Mouse (Mus musculus) CH12.LX (cell line): ENCODE results near the gene Zfp618. TPM values are rescaled to one million over a fixed set of nuclear protein-coding genes. Genes with fewer than 3 reads are reported as not detected.

ENCODE experiments used
- DNase-seq: peaks from one replicate; pipeline ENCODE4 v3.0.0-alpha.2; 2013; ENCODE audit errors: extremely low read depth
- H3K27ac ChIP-seq: 2 replicates; pipeline ENCODE4 v1.5.1; 2012; ENCODE audit warnings: low read depth, mild to moderate bottlenecking, control low read depth, moderate library complexity; ENCODE audit not compliant: insufficient read depth
- H3K27me3 ChIP-seq: replicated peaks from 2 replicates; pipeline ENCODE3; 2012; ENCODE audit warnings: inconsistent platforms
- H3K36me3 ChIP-seq, 2 experiments: replicated peaks in 1 of 2; 2 replicates each; pipeline versions ENCODE3 to v1.6.1; 2012; ENCODE audit warnings: inconsistent platforms in 1 of 2, low read length in 1 of 2, mild to moderate bottlenecking in 1 of 2, mixed read lengths in 1 of 2, moderate library complexity in 1 of 2; ENCODE audit not compliant: control insufficient read depth in 1 of 2, insufficient read depth in 1 of 2
- H3K4me1 ChIP-seq, 2 experiments: 2 replicates each; pipeline ENCODE4 v1.6.1; 2012; ENCODE audit warnings: inconsistent platforms in 1 of 2, moderate library complexity in 1 of 2; ENCODE audit not compliant: insufficient read depth in 2 of 2, control insufficient read depth in 1 of 2
- H3K4me2 ChIP-seq: 2 replicates; pipeline ENCODE4 v1.6.1; 2012; ENCODE audit warnings: low read depth, mild to moderate bottlenecking, control low read depth; ENCODE audit not compliant: poor library complexity, insufficient read depth, severe bottlenecking
- H3K4me3 ChIP-seq, 3 experiments: fragments of 150-350 bp in 1 of 3; sonication (generic) in 1 of 3; replicated peaks in 1 of 3; 2 replicates each; pipeline versions ENCODE3 to v1.5.1; 2011 to 2012; ENCODE audit warnings: low read depth in 2 of 3, low read length in 2 of 3, mild to moderate bottlenecking in 2 of 3, moderate library complexity in 2 of 3, control low read depth in 1 of 3, improper control_type of control experiment in 1 of 3, inconsistent platforms in 1 of 3, mixed read lengths in 1 of 3; ENCODE audit not compliant: poor library complexity in 1 of 3
- H3K79me2 ChIP-seq: replicated peaks from 2 replicates; pipeline ENCODE4 v1.6.1; 2012; ENCODE audit warnings: mild to moderate bottlenecking, moderate library complexity; ENCODE audit not compliant: control insufficient read depth, poor library complexity, insufficient read depth, severe bottlenecking; ENCODE audit errors: extremely low read depth
- H3K9ac ChIP-seq: 2 replicates; pipeline ENCODE4 v1.6.1; 2012; ENCODE audit warnings: low read depth, mild to moderate bottlenecking, control low read depth, moderate library complexity; ENCODE audit not compliant: insufficient read depth
- H3K9me3 ChIP-seq: replicated peaks from 2 replicates; pipeline ENCODE3; 2012; ENCODE audit warnings: low read length, inconsistent platforms, mixed read lengths
- CHD1 ChIP-seq: IDR thresholded peaks from 2 replicates; pipeline ENCODE4 v1.6.1; 2012; ENCODE audit warnings: low read depth, low read length, improper control_type of control experiment, inconsistent platforms
- CHD2 ChIP-seq: IDR thresholded peaks from 2 replicates; pipeline ENCODE4 v1.6.1; 2011; ENCODE audit warnings: low read length, improper control_type of control experiment
- ELF1 ChIP-seq: IDR thresholded peaks from 2 replicates; pipeline ENCODE4 v1.6.1; 2014; ENCODE audit warnings: low read depth, mild to moderate bottlenecking, inconsistent platforms, low read length, improper control_type of control experiment
- EP300 ChIP-seq: IDR thresholded peaks from 2 replicates; pipeline ENCODE4 v1.6.1; 2011; ENCODE audit warnings: low read length, improper control_type of control experiment
- ETS1 ChIP-seq: conservative IDR thresholded peaks from 2 replicates; pipeline ENCODE4 v1.6.1; 2012; ENCODE audit warnings: low read depth, mild to moderate bottlenecking, inconsistent platforms, low read length, improper control_type of control experiment, moderate library complexity
- GABPA ChIP-seq: IDR thresholded peaks from 2 replicates; pipeline ENCODE4 v1.6.1; 2012; ENCODE audit warnings: low read depth, low read length, improper control_type of control experiment, inconsistent platforms; ENCODE audit not compliant: insufficient replicate concordance
- HCFC1 ChIP-seq: IDR thresholded peaks from 2 replicates; pipeline ENCODE4 v1.6.1; 2012; ENCODE audit warnings: low read depth, mild to moderate bottlenecking, inconsistent platforms, low read length, improper control_type of control experiment
- IRF4 ChIP-seq: IDR thresholded peaks from 2 replicates; pipeline ENCODE4 v1.6.1; 2014; ENCODE audit warnings: low read depth, mild to moderate bottlenecking, inconsistent platforms, low read length, improper control_type of control experiment
- JUN ChIP-seq: IDR thresholded peaks from 2 replicates; pipeline ENCODE4 v1.6.1; 2011; ENCODE audit warnings: low read depth, mild to moderate bottlenecking, low read length, improper control_type of control experiment, moderate library complexity; ENCODE audit not compliant: insufficient read depth
- JUND ChIP-seq: conservative IDR thresholded peaks from 2 replicates; pipeline ENCODE4 v1.6.1; 2011; ENCODE audit warnings: low read depth, low read length, improper control_type of control experiment
- MAFK ChIP-seq: IDR thresholded peaks from 2 replicates; pipeline ENCODE4 v1.6.1; 2011; ENCODE audit warnings: low read length, improper control_type of control experiment; ENCODE audit not compliant: insufficient replicate concordance
- MAX ChIP-seq: IDR thresholded peaks from 2 replicates; pipeline ENCODE4 v1.6.1; 2011; ENCODE audit warnings: low read length, improper control_type of control experiment
- MAZ ChIP-seq: IDR thresholded peaks from 2 replicates; pipeline ENCODE4 v1.6.1; 2012; ENCODE audit warnings: low read depth, mild to moderate bottlenecking, inconsistent platforms, low read length, improper control_type of control experiment, moderate library complexity
- MXI1 ChIP-seq: IDR thresholded peaks from 2 replicates; pipeline ENCODE4 v1.6.1; 2011; ENCODE audit warnings: mild to moderate bottlenecking, low read depth, low read length, improper control_type of control experiment
- NELFE ChIP-seq: IDR thresholded peaks from 2 replicates; pipeline ENCODE4 v1.6.1; 2011; ENCODE audit warnings: low read depth, low read length, improper control_type of control experiment
- NRF1 ChIP-seq: IDR thresholded peaks from 2 replicates; pipeline ENCODE4 v1.6.1; 2014; ENCODE audit warnings: low read depth, mild to moderate bottlenecking, inconsistent platforms, low read length, improper control_type of control experiment, moderate library complexity
- POLR2AphosphoS2 ChIP-seq: IDR thresholded peaks from 2 replicates; pipeline ENCODE4 v1.6.1; 2011; ENCODE audit warnings: low read depth, low read length, improper control_type of control experiment
- RCOR1 ChIP-seq: conservative IDR thresholded peaks from 2 replicates; pipeline ENCODE4 v1.6.1; 2012; ENCODE audit warnings: low read depth, mild to moderate bottlenecking, inconsistent platforms, low read length, improper control_type of control experiment
- SMC3 ChIP-seq: IDR thresholded peaks from 2 replicates; pipeline ENCODE4 v1.6.1; 2011; ENCODE audit warnings: low read depth, low read length, improper control_type of control experiment
- TBP ChIP-seq: conservative IDR thresholded peaks from 2 replicates; pipeline ENCODE4 v1.6.1; 2011; ENCODE audit warnings: low read depth, low read length, improper control_type of control experiment
- USF2 ChIP-seq: conservative IDR thresholded peaks from 2 replicates; pipeline ENCODE4 v1.6.1; 2011; ENCODE audit warnings: low read depth, low read length, improper control_type of control experiment
- ZKSCAN1 ChIP-seq: IDR thresholded peaks from 2 replicates; pipeline ENCODE4 v1.6.1; 2012; ENCODE audit warnings: low read depth, inconsistent platforms, low read length, improper control_type of control experiment, borderline replicate concordance
- ZMIZ1 ChIP-seq: IDR thresholded peaks from 2 replicates; pipeline ENCODE4 v1.6.1; 2012; ENCODE audit warnings: low read depth, mild to moderate bottlenecking, inconsistent platforms, low read length, improper control_type of control experiment
- ZNF384 ChIP-seq: IDR thresholded peaks from 2 replicates; pipeline ENCODE4 v1.6.1; 2012; ENCODE audit warnings: low read depth, low read length, improper control_type of control experiment, inconsistent platforms
- dilution Hi-C: fragments of 300-500 bp; cut with MboI; formaldehyde crosslinking; loops from 2 replicates; pipeline ENCODE4 v1.14.3; 2020; ENCODE audit warnings: low sequenced_read_pairs; ENCODE audit not compliant: extremely low pct_unique_long_range_greater_than_20kb, extremely low pct_ligation_motif_present
- in situ Hi-C: fragments of 300-500 bp; cut with MboI; formaldehyde crosslinking; loops from 3 replicates; pipeline ENCODE4 v1.14.3; 2019; ENCODE audit warnings: low sequenced_read_pairs, low pct_ligation_motif_present, low pct_unique_long_range_greater_than_20kb, mixed read lengths
- polyA plus RNA-seq: library from polyadenylated mRNA; unstranded; fragments of >175 nt; gene quantifications from 2 replicates; pipeline ENCODE4 v1.2.1, GENCODE M21; 2012; ENCODE audit warnings: low read depth; ENCODE audit not compliant: insufficient read length
- total RNA-seq, 2 experiments: library from RNA; depleted of rRNA; stranded (reverse); fragments of 300-350 nt in 1 of 2; fragments of >200 nt in 1 of 2; gene quantifications; 2 replicates each; pipeline ENCODE4 v1.2.3; 2012 to 2014

Zfp618 gene
- total and polyA plus RNA-seq, 3 experiments = not detected

DNA sequence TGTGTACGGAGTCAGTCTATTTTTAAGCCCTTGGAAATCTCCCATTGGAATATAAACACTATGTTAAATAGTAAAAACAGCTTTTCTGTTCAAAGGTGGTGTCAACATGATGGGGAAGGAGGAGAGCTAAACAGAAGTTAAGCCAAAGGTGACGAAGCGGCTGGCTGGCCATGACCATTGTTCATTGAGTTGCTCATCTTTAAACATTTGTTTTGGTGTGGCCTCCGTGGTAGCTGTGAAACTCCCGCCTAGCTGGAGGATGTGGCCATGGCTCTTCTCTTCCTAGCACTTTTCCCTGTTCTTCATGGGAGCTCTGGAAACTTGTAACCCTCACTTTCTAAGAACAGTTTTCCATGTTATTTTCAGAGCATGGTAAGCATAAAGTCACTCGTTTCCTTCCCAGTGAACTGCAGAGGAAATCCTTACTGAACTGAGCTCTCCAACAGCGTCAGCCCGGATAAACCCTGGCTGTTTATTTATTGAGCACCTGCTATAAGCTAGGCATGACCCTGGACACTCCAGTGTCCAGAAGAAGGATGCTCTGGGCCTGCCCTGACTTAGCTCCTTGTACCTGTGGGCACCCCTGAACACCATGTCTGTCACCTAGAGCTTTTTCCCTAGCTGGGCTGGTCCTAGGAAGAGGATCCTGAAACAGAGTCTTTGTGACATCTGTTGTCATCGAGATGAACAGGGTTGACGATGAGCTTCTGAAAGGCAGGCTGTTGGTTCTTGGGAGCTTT lies 40.2 kb downstream of the Zfp618 start:
- peaks cover 0 to 8% of the 10 kb centered on the region in 2 experiments; a peak in 1 of 4 replicates for H3K4me1 ChIP-seq
- peaks cover 33% of the 10 kb centered on the region for H3K27me3 ChIP-seq
- no peak for TF ChIP-seq MAFK
- no peak for TF ChIP-seq MXI1
- no peak for TF ChIP-seq ZKSCAN1
- no peak for TF ChIP-seq CHD2
- TF ChIP-seq RCOR1 = no peak
- no peak for TF ChIP-seq USF2
- no peak for TF ChIP-seq HCFC1
- TF ChIP-seq TBP = no peak
- no peak for TF ChIP-seq ZNF384
- no peak for TF ChIP-seq ZMIZ1
- no peak for DNase-seq
- dilution Hi-C loops = no loop called here
- no peak overlapping the region for H3K4me3 ChIP-seq
- H3K4me2 ChIP-seq = no peak overlapping the region
- no peaks in the 10 kb centered on the region for H3K9me3 ChIP-seq
- no peak overlapping the region for H3K9ac ChIP-seq
- H3K27ac ChIP-seq = no peak overlapping the region
- no peaks in the 10 kb centered on the region for H3K36me3 ChIP-seq
- in situ Hi-C loops = no loop called here
- H3K79me2 ChIP-seq = no peaks in the 10 kb centered on the region

DNA sequence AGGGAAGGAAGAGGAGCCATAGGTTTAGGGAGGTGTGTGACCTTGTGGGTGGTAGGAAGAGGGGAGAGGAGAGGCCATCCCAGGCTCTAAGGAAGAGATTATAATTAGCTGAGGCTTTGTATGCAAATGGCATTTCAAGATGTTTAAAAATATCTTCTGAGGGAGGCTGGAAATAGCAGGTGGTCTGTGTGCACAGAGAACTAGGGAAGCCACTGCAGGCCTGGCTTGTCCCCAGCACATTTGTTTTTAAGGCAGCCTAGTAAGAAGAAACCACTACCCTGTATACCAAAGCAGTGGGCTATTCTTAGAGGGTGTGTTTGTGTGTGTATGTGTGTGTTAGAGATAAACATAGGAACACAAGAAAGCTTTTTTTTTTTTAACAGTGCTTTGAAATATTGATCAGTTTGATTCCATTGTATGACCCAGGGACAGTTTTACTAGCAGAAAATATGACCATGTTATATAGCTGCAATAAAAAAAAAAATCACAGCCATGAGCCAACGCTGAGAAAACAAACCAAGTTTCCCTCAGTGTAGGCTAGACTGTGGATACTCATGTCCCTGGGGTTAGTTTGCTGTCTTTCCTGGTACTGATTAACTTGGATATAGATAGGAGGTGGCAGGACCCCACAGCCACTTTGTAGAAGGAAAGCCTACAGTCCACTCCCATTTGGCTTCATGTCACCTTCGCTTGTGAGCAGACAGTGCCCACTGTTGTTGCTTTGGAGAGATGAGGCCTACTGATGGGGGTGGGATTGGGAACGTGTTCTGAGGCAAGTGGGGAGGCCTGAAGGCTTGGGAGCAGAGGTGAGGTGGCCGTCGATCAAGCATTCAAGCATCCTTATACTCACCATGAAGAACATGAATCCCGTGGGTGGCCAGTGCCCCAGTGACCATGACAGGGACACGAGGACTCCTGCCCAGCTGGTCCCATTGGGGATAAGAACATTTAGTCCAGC lies 41.1 kb downstream of the Zfp618 start:
- H3K79me2 ChIP-seq = no peaks in the 10 kb centered on the region
- no peaks in the 10 kb centered on the region for H3K36me3 ChIP-seq
- H3K4me2 ChIP-seq = no peak overlapping the region
- peaks cover 0 to 8% of the 10 kb centered on the region in 2 experiments; a peak in 1 of 4 replicates for H3K4me1 ChIP-seq
- in situ Hi-C loops = no loop called here
- no peak for DNase-seq
- H3K27me3 ChIP-seq = peaks cover 35% of the 10 kb centered on the region
- H3K4me3 ChIP-seq = no peak overlapping the region
- H3K9ac ChIP-seq = no peak overlapping the region
- dilution Hi-C loops = no loop called here
- TF ChIP-seq EP300 = no peak
- no peak for TF ChIP-seq MAFK
- no peak for TF ChIP-seq ELF1
- no peak for TF ChIP-seq IRF4
- TF ChIP-seq POLR2AphosphoS2 = no peak
- no peak for TF ChIP-seq MAZ
- no peak for TF ChIP-seq CHD1
- no peak for TF ChIP-seq JUND
- no peak for TF ChIP-seq GABPA
- TF ChIP-seq NELFE = no peak
- TF ChIP-seq NRF1 = no peak
- TF ChIP-seq MAX = no peak
- no peak for TF ChIP-seq HCFC1
- no peak for TF ChIP-seq JUN
- no peak for TF ChIP-seq SMC3
- TF ChIP-seq ETS1 = no peak
- H3K27ac ChIP-seq = no peak overlapping the region
- H3K9me3 ChIP-seq = no peaks in the 10 kb centered on the region
